Mouse (Mus musculus): Measurements from ENCODE around the gene Atp5l. TPM values are rescaled to one million over a fixed set of nuclear protein-coding genes. Genes with fewer than 3 reads are reported as not detected.

Atp5l gene
- total and polyA plus RNA-seq, 3 experiments: 41.5 to 130 (median 73.1) TPM

DNA sequence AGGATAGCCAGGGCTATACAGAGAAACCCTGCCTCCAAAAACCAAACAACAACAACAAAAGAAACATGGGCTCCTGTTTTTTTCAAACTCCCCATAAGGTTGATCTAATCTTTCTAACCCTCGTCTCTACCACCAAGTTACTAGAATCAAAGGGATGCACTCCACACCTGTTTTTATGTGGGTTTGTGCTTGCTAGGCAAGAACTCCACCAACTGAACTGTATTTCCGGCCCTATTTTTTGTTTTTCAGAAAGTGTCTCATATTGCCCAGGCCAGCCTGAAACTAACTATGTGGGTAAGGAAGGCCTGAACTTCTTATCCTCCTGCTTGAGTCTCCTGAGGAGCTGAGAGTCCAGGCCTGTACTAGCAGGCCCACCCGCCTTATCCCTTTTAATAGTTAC is 33.9 kb upstream of the Atp5l start:
- Histone ChIP-seq H3K36me3 (replicated peaks) (peaks cover 93% of the 10 kb centered on the region), H3K4me1 (ENCODE audit: insufficient read depth, low read depth, low read length) (no peaks in the 10 kb centered on the region), H3K4me3 (ENCODE audit: low read depth, low read length) (no peak overlapping the region), H3K9me3 (replicated peaks) (no peaks in the 10 kb centered on the region), H3K27me3 (ENCODE audit: insufficient read depth, low read length) (no peaks in the 10 kb centered on the region)
- no peak for DNase-seq (ENCODE audit: low spot score)
- no peak for ATAC-seq (ENCODE audit: extremely low read depth, insufficient number of reproducible peaks, low FRiP score, poor library complexity, severe bottlenecking)
- TF ChIP-seq GATA2 (IDR thresholded peaks at IDR 0.05; ENCODE audit: borderline replicate concordance, low read depth, low read length) (no peak), POLR2AphosphoS5 (IDR thresholded peaks at IDR 0.05; ENCODE audit: insufficient replicate concordance, low read depth, low read length) (no peak), CTCF (IDR thresholded peaks at IDR 0.05; ENCODE audit: low read depth, low read length) (no peak), TAL1 (conservative IDR thresholded peaks at IDR 0.05; ENCODE audit: low read depth, low read length) (no peak), GATA1 (IDR thresholded peaks at IDR 0.05; ENCODE audit: borderline replicate concordance, low read length) (no peak)

DNA sequence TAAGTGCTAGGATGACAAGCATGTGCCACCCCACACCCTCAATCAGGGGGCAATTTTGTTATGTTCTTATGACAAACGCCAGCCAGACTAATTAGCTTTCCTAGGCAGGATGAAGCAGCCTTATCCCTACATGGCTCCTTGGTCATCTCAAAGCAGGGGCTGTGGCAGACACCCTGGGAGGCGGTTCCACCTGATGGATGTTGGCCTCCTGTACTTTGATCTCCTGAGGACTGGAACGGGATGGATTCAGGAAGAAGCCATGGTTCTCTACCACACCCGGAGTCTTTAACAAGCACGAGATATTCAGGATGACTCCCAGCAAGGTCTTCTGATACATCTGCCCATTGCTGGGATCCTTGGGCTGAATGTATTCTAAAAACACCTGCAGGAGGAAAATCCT is 27.3 kb upstream of the Atp5l start:
- no peak for TF ChIP-seq GATA2 (IDR thresholded peaks at IDR 0.05; ENCODE audit: borderline replicate concordance, low read depth, low read length)
- TF ChIP-seq TAL1 (conservative IDR thresholded peaks at IDR 0.05; ENCODE audit: low read depth, low read length): no peak
- TF ChIP-seq CTCF (IDR thresholded peaks at IDR 0.05; ENCODE audit: low read depth, low read length): no peak
- TF ChIP-seq POLR2AphosphoS5 (IDR thresholded peaks at IDR 0.05; ENCODE audit: insufficient replicate concordance, low read depth, low read length): no peak
- TF ChIP-seq GATA1 (IDR thresholded peaks at IDR 0.05; ENCODE audit: borderline replicate concordance, low read length): no peak
- H3K4me3 ChIP-seq (ENCODE audit: low read depth, low read length): no peak overlapping the region
- peaks cover 96% of the 10 kb centered on the region for H3K36me3 ChIP-seq (replicated peaks)
- H3K4me1 ChIP-seq (ENCODE audit: insufficient read depth, low read depth, low read length): no peaks in the 10 kb centered on the region
- no peaks in the 10 kb centered on the region for H3K9me3 ChIP-seq (replicated peaks)
- H3K27me3 ChIP-seq (ENCODE audit: insufficient read depth, low read length): no peaks in the 10 kb centered on the region
- ATAC-seq (ENCODE audit: extremely low read depth, insufficient number of reproducible peaks, low FRiP score, poor library complexity, severe bottlenecking): no peak
- DNase-seq (ENCODE audit: low spot score): no peak

DNA sequence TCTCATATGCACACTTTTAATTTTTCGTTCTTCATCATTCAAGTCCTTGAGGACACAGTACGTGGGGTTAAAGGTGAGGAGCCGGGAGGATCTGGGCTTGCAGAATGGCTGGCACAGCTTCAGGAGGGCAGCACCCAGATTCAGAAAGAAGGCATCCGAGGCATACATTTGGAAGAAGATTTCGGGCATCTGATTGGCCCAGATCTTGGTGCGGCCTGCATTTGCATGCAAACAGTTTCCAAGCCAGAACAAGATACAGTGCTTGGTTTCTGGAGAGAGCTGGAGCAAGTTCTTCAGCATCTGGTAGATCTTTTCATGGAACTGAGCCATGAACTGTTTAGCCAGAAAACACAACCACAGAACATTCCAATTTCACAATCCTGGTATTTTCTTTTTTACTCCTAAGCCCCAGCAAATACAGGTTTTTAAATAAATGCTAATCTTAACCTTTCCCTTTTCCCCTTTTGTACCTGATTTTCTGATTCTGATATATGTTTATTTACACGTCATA is 25.7 kb upstream of the Atp5l start:
- no peaks in the 10 kb centered on the region for H3K4me1 ChIP-seq (ENCODE audit: insufficient read depth, low read depth, low read length)
- ATAC-seq (ENCODE audit: extremely low read depth, insufficient number of reproducible peaks, low FRiP score, poor library complexity, severe bottlenecking) (no peak), DNase-seq (ENCODE audit: low spot score) (no peak)
- no peaks in the 10 kb centered on the region for H3K27me3 ChIP-seq (ENCODE audit: insufficient read depth, low read length)
- H3K36me3 ChIP-seq (replicated peaks): peaks cover 96% of the 10 kb centered on the region
- TF ChIP-seq GATA2 (IDR thresholded peaks at IDR 0.05; ENCODE audit: borderline replicate concordance, low read depth, low read length) (no peak), GATA1 (IDR thresholded peaks at IDR 0.05; ENCODE audit: borderline replicate concordance, low read length) (no peak), TAL1 (conservative IDR thresholded peaks at IDR 0.05; ENCODE audit: low read depth, low read length) (no peak), POLR2AphosphoS5 (IDR thresholded peaks at IDR 0.05; ENCODE audit: insufficient replicate concordance, low read depth, low read length) (no peak), CTCF (IDR thresholded peaks at IDR 0.05; ENCODE audit: low read depth, low read length) (no peak)
- no peaks in the 10 kb centered on the region for H3K9me3 ChIP-seq (replicated peaks)
- no peak overlapping the region for H3K4me3 ChIP-seq (ENCODE audit: low read depth, low read length)

DNA sequence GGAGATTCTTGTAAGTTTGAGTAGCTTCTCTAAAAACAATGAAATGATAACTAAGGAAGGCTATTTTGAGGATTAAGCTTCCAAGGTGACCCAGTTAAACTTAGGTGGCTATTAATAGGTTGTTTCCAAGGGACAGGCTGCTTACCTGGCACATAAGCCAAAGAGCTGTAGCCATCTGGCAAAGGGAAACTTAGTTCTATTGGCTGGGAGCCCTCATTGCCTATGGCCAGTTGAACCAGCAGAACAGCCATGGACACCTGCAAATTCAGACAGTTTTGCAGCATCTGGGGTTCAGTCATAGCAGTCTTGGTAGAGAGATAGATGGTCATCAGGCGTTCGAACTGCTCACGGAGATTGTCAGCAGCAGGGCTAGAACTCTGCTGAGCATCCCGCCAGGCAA is 21.9 kb upstream of the Atp5l start:
- peaks cover 96% of the 10 kb centered on the region for H3K36me3 ChIP-seq (replicated peaks)
- no peak for DNase-seq (ENCODE audit: low spot score)
- no peaks in the 10 kb centered on the region for H3K9me3 ChIP-seq (replicated peaks)
- H3K4me3 ChIP-seq (ENCODE audit: low read depth, low read length): no peak overlapping the region
- ATAC-seq (ENCODE audit: extremely low read depth, insufficient number of reproducible peaks, low FRiP score, poor library complexity, severe bottlenecking): no peak
- H3K4me1 ChIP-seq (ENCODE audit: insufficient read depth, low read depth, low read length): no peaks in the 10 kb centered on the region
- H3K27me3 ChIP-seq (ENCODE audit: insufficient read depth, low read length): no peaks in the 10 kb centered on the region
- no peak for TF ChIP-seq GATA1 (IDR thresholded peaks at IDR 0.05; ENCODE audit: borderline replicate concordance, low read length)

DNA sequence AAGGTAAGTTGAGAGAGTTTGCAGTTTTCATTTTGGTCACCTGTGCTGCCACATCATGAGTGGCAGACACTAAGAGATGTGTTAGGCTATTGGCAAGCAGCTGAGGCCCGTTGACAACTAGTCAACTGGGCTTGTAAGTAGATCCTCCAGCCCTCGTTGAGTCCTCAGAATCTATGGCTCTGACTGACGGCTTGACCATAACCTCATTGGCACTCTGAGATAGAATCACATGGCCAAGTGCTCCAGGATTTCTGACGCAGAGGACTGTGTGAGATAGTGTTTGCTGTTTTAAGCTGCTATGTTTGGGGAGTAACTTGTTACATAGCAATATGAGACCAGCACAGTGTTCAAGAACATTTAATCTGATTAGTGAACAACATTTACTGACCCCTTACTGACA is 21.2 kb upstream of the Atp5l start:
- Histone ChIP-seq H3K36me3 (replicated peaks) (peaks cover 96% of the 10 kb centered on the region), H3K27me3 (ENCODE audit: insufficient read depth, low read length) (no peaks in the 10 kb centered on the region), H3K9me3 (replicated peaks) (no peaks in the 10 kb centered on the region), H3K4me1 (ENCODE audit: insufficient read depth, low read depth, low read length) (no peaks in the 10 kb centered on the region), H3K4me3 (ENCODE audit: low read depth, low read length) (no peak overlapping the region)
- no peak for DNase-seq (ENCODE audit: low spot score)
- TF ChIP-seq TAL1 (conservative IDR thresholded peaks at IDR 0.05; ENCODE audit: low read depth, low read length) (no peak), GATA2 (IDR thresholded peaks at IDR 0.05; ENCODE audit: borderline replicate concordance, low read depth, low read length) (no peak), GATA1 (IDR thresholded peaks at IDR 0.05; ENCODE audit: borderline replicate concordance, low read length) (no peak), CTCF (IDR thresholded peaks at IDR 0.05; ENCODE audit: low read depth, low read length) (no peak), POLR2AphosphoS5 (IDR thresholded peaks at IDR 0.05; ENCODE audit: insufficient replicate concordance, low read depth, low read length) (no peak)
- ATAC-seq (ENCODE audit: extremely low read depth, insufficient number of reproducible peaks, low FRiP score, poor library complexity, severe bottlenecking): no peak

DNA sequence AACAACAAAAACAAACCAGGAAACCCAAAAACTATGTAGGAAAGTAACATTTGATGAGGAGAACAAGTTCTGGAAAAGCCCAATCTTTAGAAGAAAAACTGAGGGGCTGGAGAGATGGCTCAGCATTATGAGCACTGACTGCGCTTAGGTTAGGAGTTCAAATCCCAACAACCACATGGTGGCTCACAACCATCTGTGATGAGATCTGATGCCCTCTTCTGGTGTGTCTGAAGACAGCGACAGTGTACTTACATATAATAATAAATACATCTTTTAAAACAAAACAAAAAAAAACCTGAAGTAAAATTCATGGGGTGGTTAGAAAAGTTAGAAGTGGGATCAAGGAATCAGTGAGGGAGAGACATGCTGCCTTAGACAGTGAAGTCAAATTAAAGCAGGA is 1.0 kb upstream of the Atp5l start:
- no peak for DNase-seq (ENCODE audit: low spot score)
- Histone ChIP-seq H3K4me1 (ENCODE audit: insufficient read depth, low read depth, low read length) (peaks cover 20% of the 10 kb centered on the region; the same call in 1 of the 2 replicates), H3K9me3 (replicated peaks) (no peaks in the 10 kb centered on the region), H3K27me3 (ENCODE audit: insufficient read depth, low read length) (no peaks in the 10 kb centered on the region), H3K4me3 (ENCODE audit: low read depth, low read length) (peak overlapping the region; percentile 99; the same call in 1 of the 2 replicates), H3K36me3 (replicated peaks) (peaks cover 35% of the 10 kb centered on the region)
- no peak for ATAC-seq (ENCODE audit: extremely low read depth, insufficient number of reproducible peaks, low FRiP score, poor library complexity, severe bottlenecking)
- TF ChIP-seq GATA1 (IDR thresholded peaks at IDR 0.05; ENCODE audit: borderline replicate concordance, low read length): no peak

DNA sequence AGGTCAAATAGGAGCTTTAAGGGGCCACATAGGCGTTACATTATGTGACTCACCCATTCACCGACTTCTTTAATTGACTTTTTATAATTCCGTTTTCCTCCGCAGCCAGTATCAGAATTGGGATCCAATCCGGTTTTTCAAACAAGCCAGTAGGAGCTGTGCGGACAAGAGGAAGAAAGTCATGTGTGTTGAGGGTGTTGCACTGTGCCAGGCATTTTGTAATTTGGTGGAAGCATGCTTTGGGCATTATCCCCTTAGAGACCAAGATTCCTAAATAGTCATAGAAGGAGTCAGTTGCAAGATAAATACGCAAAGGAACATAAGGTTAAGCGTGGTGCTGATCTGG is 554 bp upstream of the Atp5l start:
- peak; percentile 67 for DNase-seq (ENCODE audit: low spot score)
- H3K27me3 ChIP-seq (ENCODE audit: insufficient read depth, low read length): no peaks in the 10 kb centered on the region
- TF ChIP-seq CTCF (IDR thresholded peaks at IDR 0.05; ENCODE audit: low read depth, low read length): no peak
- TF ChIP-seq TAL1 (conservative IDR thresholded peaks at IDR 0.05; ENCODE audit: low read depth, low read length): no peak
- no peak for TF ChIP-seq GATA2 (IDR thresholded peaks at IDR 0.05; ENCODE audit: borderline replicate concordance, low read depth, low read length)
- TF ChIP-seq POLR2AphosphoS5 (IDR thresholded peaks at IDR 0.05; ENCODE audit: insufficient replicate concordance, low read depth, low read length): no peak
- TF ChIP-seq GATA1 (IDR thresholded peaks at IDR 0.05; ENCODE audit: borderline replicate concordance, low read length): no peak

More for the DNA sequence above, 554 bp upstream of the Atp5l start:
- peaks cover 20% of the 10 kb centered on the region; the same call in 1 of the 2 replicates for H3K4me1 ChIP-seq (ENCODE audit: insufficient read depth, low read depth, low read length)
- H3K4me3 ChIP-seq (ENCODE audit: low read depth, low read length): peak overlapping the region; percentile 99
- H3K9me3 ChIP-seq (replicated peaks): no peaks in the 10 kb centered on the region
- H3K36me3 ChIP-seq (replicated peaks): peaks cover 33% of the 10 kb centered on the region
- peak; percentile 51; the same call in 1 of the 2 replicates for ATAC-seq (ENCODE audit: extremely low read depth, insufficient number of reproducible peaks, low FRiP score, poor library complexity, severe bottlenecking)
